Mouse (Mus musculus): Measurements from ENCODE around the gene Olfr678.
"Not testable (repeated sequence)": the region's sequence is repeated elsewhere in the genome, so short reads cannot be mapped to it uniquely, and the experiment has no call there.

Olfr678 gene

DNA sequence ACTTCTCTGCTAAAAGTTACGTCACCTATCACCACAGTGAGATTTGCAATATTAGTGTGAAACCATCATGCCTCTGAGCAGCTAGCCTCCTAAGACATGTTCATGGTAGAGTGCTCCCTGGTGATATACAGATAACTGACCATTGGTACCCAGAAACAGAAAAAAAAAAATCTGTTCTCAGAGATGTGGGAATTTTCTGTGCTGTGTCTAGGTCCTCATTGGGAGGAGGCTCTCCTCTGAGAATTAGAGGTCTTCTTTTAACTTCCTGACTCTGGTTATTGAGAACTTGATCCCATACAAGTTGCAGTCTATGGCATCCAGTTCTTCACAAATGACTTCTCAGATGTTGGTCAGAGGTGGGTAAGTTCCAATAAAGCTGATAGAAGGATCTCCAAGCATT lies at the start of gene Olfr678:
Gene Olfr678 (plus strand): TSS at position 301 of the 400 bp plus-strand sequence.
- DNase-seq (ENCODE audit: low spot score in 2 of 2), result no peak

DNA sequence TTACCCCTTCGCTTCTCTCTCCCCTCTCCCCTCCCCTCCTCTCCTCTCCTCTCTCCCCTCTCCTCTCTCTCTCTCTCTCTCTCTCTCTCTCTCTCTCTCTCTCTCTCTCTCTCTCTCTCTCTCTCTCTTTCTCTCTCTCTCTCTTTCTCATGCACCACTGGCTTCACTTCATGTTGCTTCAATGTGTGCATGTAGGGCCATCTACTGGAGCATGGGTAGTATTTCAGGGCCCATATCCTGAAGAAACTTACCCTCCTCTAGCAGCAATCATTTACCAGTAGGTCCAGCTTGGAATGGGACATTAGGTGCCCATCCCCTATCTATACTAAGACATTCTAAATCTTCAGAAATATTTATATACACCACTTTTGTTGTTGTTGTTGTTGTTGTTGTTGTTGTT lies 41.7 kb upstream of the Olfr678 start:
- no peak for DNase-seq (ENCODE audit: low spot score in 2 of 2)

DNA sequence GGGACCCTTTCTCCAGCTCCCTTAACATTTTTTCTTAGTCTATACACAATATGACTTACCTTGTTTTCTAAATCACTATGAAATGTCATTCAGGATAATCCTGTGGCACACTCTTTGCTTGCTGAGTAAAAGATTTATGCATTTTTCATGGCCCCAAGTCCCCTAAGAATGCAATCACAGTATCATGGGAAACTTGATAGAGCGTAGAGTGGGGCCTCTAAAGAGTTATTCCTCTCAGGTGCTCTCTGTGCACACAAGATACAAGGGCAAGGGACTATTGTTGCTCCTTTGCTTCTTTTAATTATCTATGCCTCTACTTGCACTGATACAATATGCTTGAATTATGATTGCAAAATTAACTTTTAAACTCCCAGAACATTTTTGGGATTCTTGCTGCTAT lies 35.9 kb upstream of the Olfr678 start, which contains the start of gene Olfr675:
Gene Olfr675 (minus strand): TSS at position 101 of the 400 bp plus-strand sequence.
- DNase-seq (ENCODE audit: low spot score in 2 of 2), result no peak

DNA sequence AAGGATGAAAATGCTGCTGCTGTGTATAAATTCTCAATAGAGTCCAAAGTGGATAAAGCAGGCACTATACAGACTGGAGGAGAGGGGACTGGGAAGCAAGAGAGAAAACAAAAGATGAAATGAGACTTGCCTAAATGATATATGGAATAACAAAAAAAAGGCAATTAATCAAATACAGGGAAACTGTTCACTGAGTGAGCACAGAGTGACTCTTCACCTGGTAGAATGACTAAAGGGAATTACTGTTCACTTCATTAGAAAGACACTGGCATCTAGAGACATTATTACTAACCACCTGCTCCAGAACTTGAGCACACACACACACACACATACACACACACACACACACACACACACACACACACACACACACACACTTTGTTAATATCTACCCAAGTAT lies 31.9 kb upstream of the Olfr678 start, which contains the start of gene Olfr676:
Gene Olfr676 (plus strand): TSS at position 301 of the 400 bp plus-strand sequence.
- DNase-seq (ENCODE audit: low spot score in 2 of 2), result no peak

DNA sequence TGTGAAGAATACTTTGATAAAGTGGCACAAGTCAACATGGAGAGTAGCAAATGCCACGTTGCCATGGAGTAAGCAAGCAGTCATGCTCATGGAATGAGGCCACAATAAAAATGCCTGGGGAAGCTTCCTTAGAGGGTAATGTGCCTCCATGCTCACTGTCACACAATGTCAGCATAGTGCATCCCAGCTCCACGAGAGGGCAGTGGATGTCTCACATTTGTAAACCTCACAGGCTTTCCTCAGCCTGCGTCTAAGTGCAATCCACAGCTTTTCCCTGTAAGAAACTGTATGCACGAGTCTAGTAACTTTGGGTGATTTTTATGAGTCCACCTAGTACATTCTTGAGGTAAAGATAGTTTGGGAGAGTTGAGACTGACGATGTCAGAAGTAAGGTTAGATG lies 30.4 kb upstream of the Olfr678 start:
- DNase-seq (ENCODE audit: low spot score in 2 of 2), result not testable (repeated sequence)

DNA sequence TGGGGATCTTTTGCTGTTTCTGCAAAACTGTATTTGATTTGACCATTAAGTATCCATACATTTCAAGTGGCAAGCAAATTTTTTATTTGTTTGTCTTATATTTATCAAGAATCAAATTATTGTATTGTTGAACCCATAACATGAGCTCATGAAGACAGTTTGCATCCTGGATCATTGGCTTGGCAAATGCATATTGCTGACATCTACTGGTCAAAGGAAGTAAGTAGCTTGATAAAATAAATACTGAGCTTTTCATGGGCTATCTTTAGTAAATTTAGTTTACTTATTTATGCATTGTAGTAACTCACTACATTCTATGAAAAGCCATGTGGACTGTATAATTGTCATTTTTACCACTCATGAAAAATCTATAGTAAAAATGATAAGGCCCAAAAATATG lies 5.3 kb upstream of the Olfr678 start:
- no peak for DNase-seq (ENCODE audit: low spot score in 2 of 2)

DNA sequence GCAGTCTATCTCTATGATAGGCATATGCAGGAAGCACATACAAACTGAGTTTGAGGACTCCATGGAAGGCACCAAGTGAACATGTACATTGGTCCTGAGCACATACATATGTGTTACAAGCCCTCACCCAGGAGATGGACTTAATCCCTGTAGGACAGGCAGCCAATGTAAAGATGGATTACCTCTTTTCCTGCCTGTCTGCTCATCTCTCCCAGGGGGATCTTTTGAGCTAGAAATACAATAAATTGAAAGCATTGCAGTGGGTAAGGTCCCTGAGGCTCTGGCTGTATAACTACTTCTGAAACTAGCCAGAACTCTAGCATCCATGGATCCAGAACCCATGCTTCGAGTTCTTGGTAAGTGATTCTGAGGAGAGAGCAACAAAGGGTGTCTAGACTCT lies 16.6 kb downstream of the Olfr678 start, which contains the start of gene Olfr679:
Gene Olfr679 (plus strand): TSS at position 301 of the 400 bp plus-strand sequence.
- DNase-seq (ENCODE audit: low spot score in 2 of 2), result no peak

DNA sequence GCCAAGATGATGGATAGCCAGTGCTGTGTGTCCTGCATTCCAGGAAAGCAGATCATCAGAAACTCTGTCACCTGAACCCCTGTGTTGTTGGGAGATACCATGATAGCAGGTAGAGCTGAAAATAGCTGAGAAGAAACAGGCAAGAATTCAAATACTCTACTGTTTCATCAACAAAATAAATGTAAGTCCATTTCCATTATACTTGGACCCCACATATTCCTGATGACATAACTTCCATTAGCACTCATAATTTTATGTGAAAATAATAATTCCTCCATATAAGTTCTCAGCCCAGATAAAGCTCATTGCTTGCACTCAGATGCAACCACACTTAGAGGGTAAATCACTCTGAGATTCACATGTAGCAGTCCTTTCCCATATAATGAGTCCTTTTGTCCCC lies 28.4 kb downstream of the Olfr678 start, which contains the start of gene Olfr680-ps1:
Gene Olfr680-ps1 (minus strand): TSS at position 101 of the 400 bp plus-strand sequence.
- DNase-seq (ENCODE audit: low spot score in 2 of 2), result not testable (repeated sequence)

DNA sequence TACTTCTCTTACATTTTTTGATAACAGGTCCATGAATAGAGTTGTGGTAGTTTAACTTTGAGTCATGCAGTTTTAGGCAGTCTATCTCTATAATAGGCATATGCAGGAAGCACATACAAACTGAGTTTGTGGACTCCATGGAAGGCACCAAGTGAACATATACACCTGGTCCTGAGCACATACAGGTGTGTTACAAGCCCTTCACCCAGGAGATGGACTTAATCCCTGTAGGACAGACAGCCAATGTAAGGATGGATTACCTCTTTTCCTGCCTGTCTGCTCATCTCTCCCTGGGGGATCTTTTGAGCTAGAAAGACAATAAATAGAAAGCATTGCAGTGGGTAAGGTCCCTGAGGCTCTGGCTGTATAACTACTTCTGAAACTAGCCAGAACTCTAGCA lies 52.3 kb downstream of the Olfr678 start, which contains the start of gene Olfr681:
Gene Olfr681 (plus strand): TSS at position 301 of the 400 bp plus-strand sequence.
- DNase-seq (ENCODE audit: low spot score in 2 of 2), result no peak

Measured in frontal cortex, postnatal 25 days (tissue).